Mouse (Mus musculus) cerebellum, postnatal 14 days (tissue): ENCODE data around the gene Psmb7.

Experiments
- DNase-seq, 2 experiments: peaks; one replicate each; pipeline ENCODE4 v3.0.0; 2021; ENCODE audit warnings: mixed read lengths in 2 of 2

Gene Psmb7

GRCm38 (mm10) chr2:38586733-38587132, 57.2 kb downstream of the Psmb7 start:
- DNase-seq, result no peak

- DNase-seq, result no peak
These were observed 58.5 kb downstream of the Psmb7 start for GRCm38 (mm10) chr2:38585379-38585736.

GRCm38 (mm10) chr2:38584514-38585378, 59.1 kb downstream of the Psmb7 start:
- peak in 1 of 2 experiments; percentile 64 for DNase-seq

GRCm38 (mm10) chr2:38583982-38584381, 59.9 kb downstream of the Psmb7 start:
- DNase-seq, result no peak

- DNase-seq, result peak in 1 of 2 experiments; percentile 49
These were observed 64.4 kb downstream of the Psmb7 start for GRCm38 (mm10) chr2:38579528-38579927.

GRCm38 (mm10) chr2:38578602-38579521, 65.0 kb downstream of the Psmb7 start:
- DNase-seq, result peak; percentile 74 to 84

- DNase-seq, result no peak
These were observed 69.2 kb downstream of the Psmb7 start for GRCm38 (mm10) chr2:38574697-38575096.

- peak; percentile 81 to 83 for DNase-seq
These were observed 71.8 kb downstream of the Psmb7 start for GRCm38 (mm10) chr2:38571971-38572601.

GRCm38 (mm10) chr2:38562596-38562995, 81.3 kb downstream of the Psmb7 start:
- DNase-seq, result no peak

GRCm38 (mm10) chr2:38560296-38561227, 83.3 kb downstream of the Psmb7 start:
- no peak for DNase-seq

GRCm38 (mm10) chr2:38556721-38557120, 87.2 kb downstream of the Psmb7 start:
- no peak for DNase-seq

- no peak for DNase-seq
These were observed 88.2 kb downstream of the Psmb7 start for GRCm38 (mm10) chr2:38555659-38556058.

- no peak for DNase-seq
These were observed 89.5 kb downstream of the Psmb7 start for GRCm38 (mm10) chr2:38554226-38554995.

GRCm38 (mm10) chr2:38552004-38552443, 91.9 kb downstream of the Psmb7 start:
- DNase-seq, result no peak

- no peak for DNase-seq
These were observed 95.9 kb downstream of the Psmb7 start for GRCm38 (mm10) chr2:38547793-38548517.

GRCm38 (mm10) chr2:38546748-38547147, 97.1 kb downstream of the Psmb7 start:
- no peak for DNase-seq

- DNase-seq, result no peak
These were observed 97.7 kb downstream of the Psmb7 start for GRCm38 (mm10) chr2:38546222-38546621.

GRCm38 (mm10) chr2:38545706-38546105, 98.2 kb downstream of the Psmb7 start:
- DNase-seq, result no peak

- DNase-seq, result no peak
These were observed 98.9 kb downstream of the Psmb7 start for GRCm38 (mm10) chr2:38544982-38545381.

GRCm38 (mm10) chr2:38544341-38544740, 99.5 kb downstream of the Psmb7 start:
- no peak for DNase-seq
